Mouse (Mus musculus): ENCODE data around the gene Olfr346.

The Olfr346 gene

GRCm38 (mm10) chr2:36685488-36685887 lies at the start of gene Olfr346:
TSS of gene Olfr346 (plus strand) at chr2:36685788.
- no peak for DNase-seq (ENCODE audit: low read depth)

GRCm38 (mm10) chr2:36639741-36640140 lies 45.8 kb upstream of the Olfr346 start, which contains the start of gene Olfr345:
TSS of gene Olfr345 (plus strand) at chr2:36640041.
- no peak for DNase-seq (ENCODE audit: low read depth)

GRCm38 (mm10) chr2:36731602-36732001 lies 46.0 kb downstream of the Olfr346 start, which contains the start of gene Olfr347:
TSS of gene Olfr347 (plus strand) at chr2:36731902.
- no peak for DNase-seq (ENCODE audit: low read depth)

DNA sequence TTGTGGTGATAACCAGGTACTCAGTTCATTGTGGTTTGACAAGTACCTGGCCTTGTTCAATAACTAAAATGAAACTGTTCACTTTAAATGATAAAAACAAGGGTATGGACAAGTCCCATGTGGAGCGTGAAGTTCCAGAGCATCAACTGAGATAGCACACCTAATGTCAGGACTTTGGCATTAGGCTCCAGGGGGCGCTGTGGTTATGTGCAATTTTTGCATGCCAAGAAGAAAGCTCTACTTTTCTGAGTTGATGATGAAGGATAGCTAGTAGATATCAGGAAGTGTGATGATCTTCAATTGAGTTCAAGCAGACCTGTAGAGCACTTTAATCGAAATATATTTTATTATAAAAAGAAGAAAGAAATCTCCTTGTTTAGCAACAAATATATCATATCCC lies 50.6 kb downstream of the Olfr346 start:
- peak; percentile 47 for DNase-seq (ENCODE audit: low read depth)

All from NIH3T3 (cell line).